29 mouse cellular contexts compared by ENCODE assay signal in genomic region chr13:43854973-43855372, GRCm38 (mm10).
"Had no signal": no experiment of that assay in that cellular context is flagged by ENCODE, and none has a peak within 500 bp of the region (broad histone marks: within the 10 kb centered on the region; RNA-seq: fewer than 3 reads in every experiment).

No protein-coding gene starts in this region.

- H3K9ac ChIP-seq: limb, embryonic 12.5 days; limb, embryonic 13.5 days; limb, embryonic 15.5 days; liver, embryonic 12.5 days; liver, embryonic 13.5 days; liver, embryonic 14.5 days; liver, embryonic 15.5 days; liver, postnatal 0 days; lung, embryonic 14.5 days; lung, embryonic 15.5 days; midbrain, embryonic 12.5 days; midbrain, embryonic 13.5 days; midbrain, embryonic 15.5 days had no signal

- H3K27ac ChIP-seq: limb, embryonic 10.5 days; limb, embryonic 12.5 days; limb, embryonic 13.5 days; limb, embryonic 15.5 days; liver, embryonic 12.5 days; liver, embryonic 13.5 days; liver, embryonic 14.5 days; liver, embryonic 15.5 days; lung, embryonic 15.5 days; macrophage; midbrain, embryonic 10.5 days; midbrain, embryonic 12.5 days; midbrain, embryonic 13.5 days; midbrain, embryonic 15.5 days had no signal

- H3K4me3 ChIP-seq: limb, embryonic 10.5 days; limb, embryonic 12.5 days; limb, embryonic 13.5 days; limb, embryonic 15.5 days; liver, embryonic 12.5 days; liver, embryonic 13.5 days; liver, embryonic 15.5 days; lung, embryonic 15.5 days; megakaryocyte, embryonic 14.5 days; midbrain, embryonic 10.5 days; midbrain, embryonic 12.5 days; midbrain, embryonic 13.5 days; midbrain, embryonic 15.5 days; myocyte had no signal

- H3K9me3 ChIP-seq: limb, embryonic 10.5 days; limb, embryonic 12.5 days; limb, embryonic 13.5 days; limb, embryonic 15.5 days; liver, embryonic 12.5 days; liver, embryonic 13.5 days; liver, embryonic 15.5 days; lung, embryonic 15.5 days; midbrain, embryonic 10.5 days; midbrain, embryonic 12.5 days; midbrain, embryonic 13.5 days; midbrain, embryonic 15.5 days had no signal

- H3K4me2 ChIP-seq: limb, embryonic 12.5 days; limb, embryonic 13.5 days; limb, embryonic 15.5 days; liver, embryonic 11.5 days; liver, embryonic 12.5 days; liver, embryonic 13.5 days; liver, embryonic 15.5 days; lung, embryonic 14.5 days; lung, embryonic 15.5 days; midbrain, embryonic 11.5 days; midbrain, embryonic 12.5 days; midbrain, embryonic 13.5 days; midbrain, embryonic 15.5 days had no signal

- H3K36me3 ChIP-seq: limb, embryonic 10.5 days; limb, embryonic 12.5 days; limb, embryonic 13.5 days; limb, embryonic 15.5 days; liver, embryonic 12.5 days; liver, embryonic 13.5 days; liver, embryonic 15.5 days; lung, embryonic 15.5 days; midbrain, embryonic 10.5 days; midbrain, embryonic 12.5 days; midbrain, embryonic 13.5 days; midbrain, embryonic 15.5 days had no signal

- H3K27me3 ChIP-seq: limb, embryonic 12.5 days; limb, embryonic 13.5 days; limb, embryonic 15.5 days; liver, embryonic 12.5 days; liver, embryonic 13.5 days; liver, embryonic 15.5 days; lung, embryonic 15.5 days had no signal

- H3K4me1 ChIP-seq: liver, embryonic 12.5 days; liver, embryonic 13.5 days; liver, embryonic 15.5 days; lung, embryonic 15.5 days had no signal

- DNase-seq: left cerebral cortex, postnatal 4 days; liver; liver, embryonic 13.5 days; liver, postnatal 0 days; lung, adult 18-20 months; lung, adult 2 months; lung, embryonic 14.5 days; lung, postnatal 10 days; lung, postnatal 14 days; lung, postnatal 36 days; lung, postnatal 4 days; midbrain, embryonic 14.5 days had no signal
